Mouse (Mus musculus): ENCODE results near the gene Mgat4e. TPM values are rescaled to one million over a fixed set of nuclear protein-coding genes. Genes with fewer than 3 reads are reported as not detected.
A peak's percentile ranks its signal among the peaks of the same experiment; 100 is the strongest.
"Not testable (repeated sequence)": the region's sequence is repeated elsewhere in the genome, so short reads cannot be mapped to it uniquely, and the experiment has no call there.

Mgat4e gene
- polyA plus RNA-seq, 1 experiment from 2014 or later = not detected

DNA sequence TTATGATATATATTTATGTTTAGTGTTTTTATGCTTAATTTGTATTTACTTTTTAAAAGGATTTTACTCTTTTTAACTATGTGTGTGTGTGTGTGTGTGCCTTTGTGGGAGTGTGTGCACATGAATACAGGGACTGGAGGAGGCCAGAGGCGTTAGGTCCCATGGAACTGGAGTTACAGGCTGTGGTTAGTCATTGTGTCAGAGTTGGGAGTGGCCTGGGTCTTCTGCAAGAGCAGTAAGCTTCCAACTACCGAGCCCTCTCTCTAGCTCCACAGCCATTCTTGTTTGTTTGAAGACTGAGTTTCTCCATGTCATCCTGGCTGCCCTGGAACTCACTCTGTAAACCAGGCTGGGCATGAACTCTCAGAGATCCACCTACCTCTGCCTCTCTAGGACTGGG is 27.2 kb downstream of the Mgat4e start:
- ATAC-seq (replicated peaks; ENCODE audit: insufficient number of reproducible peaks, insufficient read depth, low FRiP score, low read depth) = no peak
- no peaks in the 10 kb centered on the region for H3K36me3 ChIP-seq
- no peak overlapping the region for H3K4me3 ChIP-seq
- no peak overlapping the region for H3K4me2 ChIP-seq
- 0 out of 2 replicates have a peak, but pooled peaks cover 2% of the 10 kb centered on the region for H3K4me1 ChIP-seq (replicated peaks)
- no peaks in the 10 kb centered on the region for H3K9me3 ChIP-seq (replicated peaks)
- H3K9ac ChIP-seq = no peak overlapping the region
- 57% methylated on average over 2 of the region's 2 CpGs for WGBS
- H3K27ac ChIP-seq = no peak overlapping the region
- no peaks in the 10 kb centered on the region for H3K27me3 ChIP-seq

DNA sequence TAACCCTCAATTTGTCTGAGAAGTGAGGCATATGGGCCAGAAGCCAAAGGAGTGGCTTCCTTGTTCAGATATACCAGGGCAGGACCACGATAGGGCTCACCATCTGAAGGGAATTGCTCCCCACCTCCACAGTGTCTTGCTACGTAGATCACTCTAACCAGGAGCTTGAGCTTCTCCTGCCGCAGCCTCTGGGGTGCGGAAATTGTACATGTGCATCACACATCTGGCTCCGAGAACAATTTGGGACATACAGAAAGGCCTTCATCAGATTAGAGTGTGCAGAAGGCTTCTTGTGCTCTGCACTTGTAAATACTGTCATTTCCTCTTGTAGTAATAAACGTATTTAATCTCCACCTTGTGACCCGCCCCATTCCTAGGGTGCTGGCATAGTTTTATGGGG is 28.3 kb downstream of the Mgat4e start:
- Histone ChIP-seq H3K4me1 (replicated peaks) (peaks cover 8% of the 10 kb centered on the region), H3K9ac (no peak overlapping the region), H3K27me3 (no peaks in the 10 kb centered on the region), H3K27ac (no peak overlapping the region), H3K9me3 (replicated peaks) (no peaks in the 10 kb centered on the region), H3K36me3 (no peaks in the 10 kb centered on the region), H3K4me3 (no peak overlapping the region), H3K4me2 (no peak overlapping the region)
- no peak for ATAC-seq (replicated peaks; ENCODE audit: insufficient number of reproducible peaks, insufficient read depth, low FRiP score, low read depth)
- 76% methylated on average over 7 of the region's 7 CpGs for WGBS

DNA sequence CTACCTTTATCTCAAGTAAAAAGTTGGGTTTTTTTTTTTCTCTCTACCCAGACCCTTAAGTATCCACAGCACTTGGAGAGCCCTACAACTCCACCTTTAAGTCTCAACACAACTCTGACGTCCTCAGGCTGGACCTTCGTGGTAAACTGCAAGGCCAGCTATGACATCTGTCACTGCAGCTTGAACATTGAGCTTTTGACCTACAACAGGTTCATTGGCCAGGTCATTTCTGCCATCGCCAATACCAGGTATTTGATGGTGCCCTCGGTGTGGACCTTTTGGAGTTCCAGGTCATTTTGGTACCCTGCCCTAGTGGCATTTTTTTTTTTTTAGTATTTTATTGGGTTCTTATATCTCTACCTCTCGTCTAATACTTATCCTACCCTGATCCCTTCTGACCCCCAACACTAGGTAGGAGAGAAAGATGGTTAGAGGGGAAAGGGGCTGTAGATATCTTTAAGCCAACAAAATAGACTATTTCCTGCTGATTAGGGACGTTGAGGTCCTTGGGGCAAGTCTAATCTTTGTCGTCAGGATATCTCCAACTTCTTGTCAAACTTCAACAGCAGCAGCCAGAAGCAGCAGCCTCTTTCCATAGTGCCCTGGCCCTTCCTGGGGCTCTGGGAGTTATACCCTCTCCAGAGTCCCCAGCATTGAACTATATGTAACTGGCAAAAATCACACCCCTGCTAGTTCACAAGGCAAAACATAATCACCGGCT is 29.3 kb downstream of the Mgat4e start:
- no peak overlapping the region for H3K4me2 ChIP-seq
- H3K27ac ChIP-seq = no peak overlapping the region
- H3K4me1 ChIP-seq (replicated peaks) = peaks cover 12% of the 10 kb centered on the region
- no peak overlapping the region for H3K4me3 ChIP-seq
- ATAC-seq (replicated peaks; ENCODE audit: insufficient number of reproducible peaks, insufficient read depth, low FRiP score, low read depth) = no peak
- no peak overlapping the region for H3K9ac ChIP-seq
- H3K9me3 ChIP-seq (replicated peaks) = no peaks in the 10 kb centered on the region
- no peaks in the 10 kb centered on the region for H3K36me3 ChIP-seq
- 61% methylated on average over 8 of the region's 8 CpGs for WGBS
- H3K27me3 ChIP-seq = no peaks in the 10 kb centered on the region

DNA sequence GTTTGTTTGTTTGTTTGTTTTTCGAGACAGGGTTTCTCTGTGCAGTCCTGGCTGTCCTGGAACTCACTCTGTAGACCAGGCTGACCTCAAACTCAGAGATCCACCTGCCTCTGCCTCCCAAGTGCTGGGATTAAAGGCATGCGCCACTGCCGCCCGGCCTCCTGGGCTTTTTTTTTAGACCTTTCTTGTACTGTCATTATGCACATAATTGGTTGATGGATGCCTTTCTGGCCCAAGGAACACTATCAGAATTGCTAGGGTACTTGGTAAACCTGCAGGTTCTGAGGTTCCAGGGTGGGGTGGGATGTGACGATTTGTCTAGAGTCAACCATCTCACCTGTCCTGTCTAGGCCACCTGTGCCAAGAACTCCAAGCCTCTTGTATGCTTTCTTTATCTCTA is 30.3 kb downstream of the Mgat4e start:
- H3K9ac ChIP-seq; H3K4me2 ChIP-seq; H3K36me3 ChIP-seq; H3K4me3 ChIP-seq; H3K27me3 ChIP-seq; H3K9me3 ChIP-seq (replicated peaks); H3K27ac ChIP-seq; ATAC-seq (replicated peaks; ENCODE audit: insufficient number of reproducible peaks, insufficient read depth, low FRiP score, low read depth): not testable (repeated sequence)
- H3K4me1 ChIP-seq (replicated peaks) = peaks cover 12% of the 10 kb centered on the region
- 87% methylated on average over 5 of the region's 5 CpGs for WGBS

DNA sequence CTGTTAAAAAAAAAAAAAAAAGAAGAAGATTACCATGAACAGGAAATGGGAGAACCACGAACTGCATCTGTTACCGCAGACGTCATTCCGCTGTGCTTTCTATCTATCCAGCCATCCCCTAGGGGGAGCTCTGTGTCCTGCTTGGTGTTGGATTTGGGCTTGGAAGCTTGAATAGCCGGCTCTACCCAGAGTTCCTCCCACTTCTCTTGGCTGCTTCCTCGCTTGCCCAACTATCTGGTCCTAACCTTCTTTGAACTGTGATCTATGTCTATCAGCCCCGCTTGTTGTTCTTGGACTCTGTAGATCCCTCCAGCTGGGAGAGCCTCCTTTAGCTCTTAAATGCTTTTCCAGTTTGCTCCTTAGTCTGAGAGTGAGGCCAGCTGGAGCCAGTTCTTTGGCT is 30.8 kb downstream of the Mgat4e start:
- Histone ChIP-seq H3K9ac (no peak overlapping the region), H3K27ac (no peak overlapping the region), H3K4me2 (no peak overlapping the region)

DNA sequence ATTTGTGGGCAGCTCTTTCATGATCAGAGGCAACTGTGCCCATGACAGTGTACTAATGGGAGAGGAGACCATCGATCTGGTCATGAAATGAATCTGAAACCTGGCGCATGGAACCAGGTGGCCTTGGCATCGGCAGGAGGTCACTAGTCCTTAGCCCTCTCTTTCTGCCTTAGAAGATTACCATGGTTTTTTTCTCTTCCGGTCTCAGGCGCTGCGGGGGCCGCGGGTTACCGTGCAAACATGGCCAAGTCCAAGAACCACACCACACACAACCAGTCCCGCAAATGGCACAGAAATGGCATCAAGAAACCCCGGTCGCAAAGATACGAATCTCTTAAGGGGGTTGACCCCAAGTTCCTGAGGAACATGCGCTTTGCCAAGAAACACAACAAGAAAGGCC is 31.6 kb downstream of the Mgat4e start:
- not testable (repeated sequence) for H3K4me3 ChIP-seq; H3K27me3 ChIP-seq; ATAC-seq (replicated peaks; ENCODE audit: insufficient number of reproducible peaks, insufficient read depth, low FRiP score, low read depth); H3K9ac ChIP-seq; H3K27ac ChIP-seq; H3K36me3 ChIP-seq; H3K4me2 ChIP-seq; H3K9me3 ChIP-seq (replicated peaks)
- H3K4me1 ChIP-seq (replicated peaks) = peaks cover 22% of the 10 kb centered on the region
- 88% methylated on average over 14 of the region's 14 CpGs for WGBS

More for the DNA sequence above, 30.8 kb downstream of the Mgat4e start:
- Histone ChIP-seq H3K9me3 (replicated peaks) (no peaks in the 10 kb centered on the region), H3K36me3 (no peaks in the 10 kb centered on the region), H3K4me3 (no peak overlapping the region), H3K4me1 (replicated peaks) (peaks cover 14% of the 10 kb centered on the region), H3K27me3 (no peaks in the 10 kb centered on the region)
- peak; percentile 81 for ATAC-seq (replicated peaks; ENCODE audit: insufficient number of reproducible peaks, insufficient read depth, low FRiP score, low read depth)
- 3% methylated on average over 7 of the region's 7 CpGs for WGBS

DNA sequence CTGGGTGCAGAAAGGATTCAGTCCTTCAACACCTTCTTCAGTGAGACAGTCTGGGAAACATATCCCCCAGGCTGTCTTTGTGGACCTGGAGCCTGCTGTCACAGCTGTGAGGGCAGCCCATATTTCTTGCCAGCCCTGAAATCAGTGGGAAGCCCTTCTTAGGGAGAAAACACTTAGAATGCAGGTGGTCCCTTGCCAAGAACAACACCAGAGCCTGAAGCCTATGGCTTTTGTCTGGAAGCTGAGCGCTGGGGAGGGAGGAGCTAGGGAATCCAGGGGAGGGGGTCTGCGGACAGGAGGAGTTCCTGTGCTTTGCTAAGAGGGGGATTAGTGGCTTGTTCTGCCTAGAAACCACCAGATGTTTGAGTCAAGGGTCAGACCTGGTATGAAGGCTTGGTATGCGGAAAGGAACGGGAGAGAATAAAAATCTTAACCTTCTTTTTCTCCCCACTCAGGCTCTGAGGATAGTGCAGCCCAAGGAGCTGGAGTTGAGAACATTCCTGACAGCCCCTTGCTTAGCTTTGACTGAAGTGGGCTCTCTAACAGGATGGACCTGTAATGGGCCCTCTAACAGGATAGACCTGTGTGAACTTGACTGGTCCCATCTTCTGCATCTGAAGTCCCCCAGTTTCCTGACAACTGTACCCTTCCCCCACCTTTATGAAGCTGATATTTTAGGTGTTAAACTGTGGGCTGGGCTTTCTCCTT is 32.8 kb downstream of the Mgat4e start:
- H3K9me3 ChIP-seq (replicated peaks) = no peaks in the 10 kb centered on the region
- no peak overlapping the region for H3K4me3 ChIP-seq
- peak; percentile 64 for ATAC-seq (replicated peaks; ENCODE audit: insufficient number of reproducible peaks, insufficient read depth, low FRiP score, low read depth)
- H3K27me3 ChIP-seq = peaks cover 11% of the 10 kb centered on the region; the same call in 1 of the 2 replicates
- 20% methylated on average over 4 of the region's 4 CpGs for WGBS
- H3K9ac ChIP-seq = no peak overlapping the region
- H3K27ac ChIP-seq = peak overlapping the region; percentile 71
- peaks cover 22% of the 10 kb centered on the region for H3K4me1 ChIP-seq (replicated peaks)
- H3K4me2 ChIP-seq = 0 out of 2 replicates have a peak overlapping the region, but pooled peaks have one; percentile 0
- H3K36me3 ChIP-seq = no peaks in the 10 kb centered on the region

DNA sequence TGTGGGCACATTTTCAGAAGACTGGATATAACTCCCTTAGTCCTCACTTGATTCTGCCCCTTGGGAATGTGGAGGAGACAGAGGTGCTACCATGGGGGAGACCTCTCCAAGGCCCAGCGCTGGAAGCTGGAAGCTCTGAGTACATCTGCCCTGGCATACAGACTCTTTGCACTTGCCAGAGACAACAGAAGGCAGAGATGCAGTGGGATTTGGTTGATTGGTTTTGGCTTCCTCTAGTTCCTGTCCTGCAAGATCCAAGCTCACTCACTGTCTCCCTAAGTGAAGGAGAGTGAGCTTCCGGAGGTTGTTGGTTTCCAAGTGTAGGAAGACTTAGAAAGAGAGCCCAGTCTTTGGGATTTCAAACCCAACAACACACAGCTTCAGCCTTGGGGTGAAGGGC is 33.6 kb downstream of the Mgat4e start:
- H3K27me3 ChIP-seq = peaks cover 14% of the 10 kb centered on the region; the same call in 1 of the 2 replicates
- ATAC-seq (replicated peaks; ENCODE audit: insufficient number of reproducible peaks, insufficient read depth, low FRiP score, low read depth) = no peak
- H3K9ac ChIP-seq = no peak overlapping the region
- no peaks in the 10 kb centered on the region for H3K9me3 ChIP-seq (replicated peaks)
- peaks cover 22% of the 10 kb centered on the region for H3K4me1 ChIP-seq (replicated peaks)
- WGBS = 37% methylated on average over 2 of the region's 2 CpGs
- peak overlapping the region; percentile 71 for H3K27ac ChIP-seq
- H3K4me2 ChIP-seq = 0 out of 2 replicates have a peak overlapping the region, but pooled peaks have one; percentile 0
- H3K4me3 ChIP-seq = no peak overlapping the region
- H3K36me3 ChIP-seq = no peaks in the 10 kb centered on the region

DNA sequence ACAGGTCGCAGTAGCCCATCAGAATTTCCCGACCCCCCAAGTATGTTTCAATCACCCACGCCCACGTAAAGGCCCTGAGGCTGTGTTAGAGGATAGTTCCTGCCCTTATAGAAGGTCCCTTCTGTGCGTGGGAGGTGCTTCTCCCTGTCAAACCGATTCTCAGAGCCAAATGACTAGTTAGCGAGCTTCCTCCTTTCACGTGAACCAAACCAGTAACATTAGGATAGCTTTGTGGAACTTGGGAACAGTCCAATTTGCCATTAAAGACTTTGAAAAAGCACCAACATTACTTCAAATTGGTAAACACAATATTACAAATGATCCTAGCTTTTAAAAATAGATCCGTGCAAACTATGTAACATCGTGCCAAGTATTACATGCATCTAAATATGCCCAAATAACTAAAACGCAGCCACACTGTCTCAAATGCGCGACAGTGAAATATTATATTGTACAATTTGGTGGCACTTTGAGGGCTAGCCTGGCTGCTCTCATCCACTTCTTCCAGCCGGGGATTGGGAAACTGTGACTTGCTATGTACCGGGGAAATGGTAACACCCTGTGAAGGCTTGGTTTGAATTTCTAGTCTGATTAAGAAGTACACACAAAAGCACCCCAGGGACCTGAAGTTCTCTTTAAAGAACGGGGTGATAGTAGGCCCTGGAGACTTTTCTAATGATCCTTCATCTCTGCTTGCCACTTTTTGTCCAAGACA is 35.4 kb downstream of the Mgat4e start:
- H3K36me3 ChIP-seq = no peaks in the 10 kb centered on the region
- H3K9me3 ChIP-seq (replicated peaks) = no peaks in the 10 kb centered on the region
- H3K27me3 ChIP-seq = peaks cover 14% of the 10 kb centered on the region; the same call in 1 of the 2 replicates
- H3K9ac ChIP-seq = peak overlapping the region; percentile 57; the same call in 1 of the 2 replicates
- ATAC-seq (replicated peaks; ENCODE audit: insufficient number of reproducible peaks, insufficient read depth, low FRiP score, low read depth) = no peak
- WGBS = 43% methylated on average over 16 of the region's 16 CpGs
- no peak overlapping the region for H3K27ac ChIP-seq
- peak overlapping the region; percentile 55 for H3K4me3 ChIP-seq
- H3K4me1 ChIP-seq (replicated peaks) = peaks cover 22% of the 10 kb centered on the region
- H3K4me2 ChIP-seq = peak overlapping the region; percentile 93

DNA sequence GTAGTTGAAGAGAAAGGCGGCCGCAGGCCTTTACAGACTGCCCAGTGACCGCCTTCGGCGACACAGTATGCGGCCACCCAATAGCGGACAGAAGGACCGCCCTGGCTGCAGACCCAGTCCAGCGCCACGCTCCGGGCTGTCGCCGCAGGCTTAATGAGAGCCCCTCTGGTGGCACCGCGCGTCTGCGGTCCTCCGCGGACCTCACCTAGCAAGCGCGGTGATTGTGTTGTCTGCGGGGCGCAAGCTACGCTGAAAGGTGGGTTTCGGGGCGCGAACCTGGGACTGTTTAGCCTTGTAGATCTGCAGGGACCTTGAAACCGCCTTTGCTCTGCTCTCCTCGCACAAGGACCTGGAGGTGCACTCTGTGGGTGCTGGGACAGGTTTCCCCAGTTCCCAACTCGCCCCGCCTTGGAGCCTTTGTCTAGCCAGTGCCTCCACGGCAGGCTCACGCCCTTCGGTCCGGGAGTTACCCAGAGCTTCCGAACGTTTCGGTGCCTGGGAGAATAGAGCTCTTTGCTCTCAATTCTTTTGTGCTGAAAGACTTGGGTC is 36.1 kb downstream of the Mgat4e start:
- Histone ChIP-seq H3K27me3 (peaks cover 14% of the 10 kb centered on the region; the same call in 1 of the 2 replicates), H3K9me3 (replicated peaks) (no peaks in the 10 kb centered on the region), H3K36me3 (no peaks in the 10 kb centered on the region), H3K27ac (no peak overlapping the region), H3K4me3 (peak overlapping the region; percentile 55), H3K4me2 (peak overlapping the region; percentile 93), H3K9ac (peak overlapping the region; percentile 57), H3K4me1 (replicated peaks) (peaks cover 21% of the 10 kb centered on the region)
- ATAC-seq (replicated peaks; ENCODE audit: insufficient number of reproducible peaks, insufficient read depth, low FRiP score, low read depth) = no peak
- 2% methylated on average over 38 of the region's 38 CpGs for WGBS

DNA sequence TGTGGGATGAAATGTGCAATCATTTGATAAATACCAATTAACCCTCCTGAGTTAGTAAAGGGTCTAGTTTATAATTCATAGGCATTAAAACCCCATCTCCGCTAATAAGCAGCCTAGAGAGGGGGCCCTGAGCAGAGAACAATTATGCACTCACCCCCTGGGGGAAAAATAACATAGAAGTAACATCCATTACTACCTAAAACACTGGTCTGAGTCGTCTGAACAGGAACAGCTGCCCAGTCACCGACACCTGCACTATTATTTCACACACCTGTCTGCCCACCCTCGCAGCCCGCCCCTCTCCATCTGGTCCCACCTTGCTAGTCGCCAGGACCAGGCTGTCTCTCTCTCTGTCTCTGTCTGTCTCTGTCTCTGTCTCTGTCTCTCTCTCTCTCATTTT is 36.9 kb downstream of the Mgat4e start:
- Histone ChIP-seq H3K36me3 (peaks cover 3% of the 10 kb centered on the region; the same call in 1 of the 2 replicates), H3K9ac (no peak overlapping the region), H3K9me3 (replicated peaks) (no peaks in the 10 kb centered on the region), H3K4me1 (replicated peaks) (peaks cover 21% of the 10 kb centered on the region), H3K4me3 (peak overlapping the region; percentile 55; the same call in 1 of the 2 replicates), H3K27ac (no peak overlapping the region), H3K27me3 (peaks cover 14% of the 10 kb centered on the region; the same call in 1 of the 2 replicates), H3K4me2 (0 out of 2 replicates have a peak overlapping the region, but pooled peaks have one; percentile 93)
- 62% methylated on average over 6 of the region's 6 CpGs for WGBS
- ATAC-seq (replicated peaks; ENCODE audit: insufficient number of reproducible peaks, insufficient read depth, low FRiP score, low read depth) = no peak
